Mouse (Mus musculus) granulocyte monocyte progenitor cell, adult 5-6 weeks (primary cell): ENCODE measurements at regions not wholly inside any gene's neighbourhood (a gene's known extent, or its start where the extent isn't known, plus 50 kb on each side); places are given as distances from the start of the nearest gene placed in this dataset.

ENCODE experiments used
- ATAC-seq: replicated peaks from 2 replicates; pipeline ENCODE4 v1.8.0; 2016; ENCODE audit warnings: mild to moderate bottlenecking, moderate TSS enrichment, inconsistent platforms; ENCODE audit not compliant: poor library complexity, severe bottlenecking

- ATAC-seq = peak; percentile 94
Observed at GRCm38 (mm10) chr1:148903093-148903492, 1058.0 kb downstream of the Pla2g4a start.

- ATAC-seq = no peak
Observed at GRCm38 (mm10) chr1:148901319-148902033, 1059.6 kb downstream of the Pla2g4a start.

GRCm38 (mm10) chr1:148870788-148871187, 1090.3 kb downstream of the Pla2g4a start:
- ATAC-seq = no peak

GRCm38 (mm10) chr1:148863582-148863981, 1097.5 kb downstream of the Pla2g4a start:
- no peak for ATAC-seq

- ATAC-seq = no peak
Observed at GRCm38 (mm10) chr1:148852990-148853389, 1108.1 kb downstream of the Pla2g4a start.

GRCm38 (mm10) chr1:148846595-148846994, 1114.5 kb downstream of the Pla2g4a start:
- ATAC-seq = no peak

GRCm38 (mm10) chr1:148823146-148823545, 1137.9 kb downstream of the Pla2g4a start:
- ATAC-seq = no peak

GRCm38 (mm10) chr1:148808707-148809106, 1152.4 kb downstream of the Pla2g4a start:
- peak; percentile 100 for ATAC-seq

GRCm38 (mm10) chr1:148797110-148797509, 1164.0 kb downstream of the Pla2g4a start:
- no peak for ATAC-seq

- no peak for ATAC-seq
Observed at GRCm38 (mm10) chr1:148750806-148751205, 1210.3 kb downstream of the Pla2g4a start.

GRCm38 (mm10) chr1:148722106-148722505, 1239.0 kb downstream of the Pla2g4a start:
- ATAC-seq = no peak

GRCm38 (mm10) chr1:148721409-148721808, 1239.7 kb downstream of the Pla2g4a start:
- ATAC-seq = no peak

GRCm38 (mm10) chr1:148720980-148721379, 1240.1 kb downstream of the Pla2g4a start:
- no peak for ATAC-seq

- no peak for ATAC-seq
Observed at GRCm38 (mm10) chr1:148708084-148708483, 1253.0 kb downstream of the Pla2g4a start.

- no peak for ATAC-seq
Observed at GRCm38 (mm10) chr1:148707657-148708056, 1253.4 kb downstream of the Pla2g4a start.

- ATAC-seq = no peak
Observed at GRCm38 (mm10) chr1:148706271-148706807, 1254.8 kb downstream of the Pla2g4a start.

GRCm38 (mm10) chr1:148700599-148700954, 1260.5 kb downstream of the Pla2g4a start:
- ATAC-seq = no peak

- no peak for ATAC-seq
Observed at GRCm38 (mm10) chr1:148699854-148700598, 1261.1 kb downstream of the Pla2g4a start.

GRCm38 (mm10) chr1:148690085-148690484, 1271.0 kb downstream of the Pla2g4a start:
- no peak for ATAC-seq

GRCm38 (mm10) chr1:148689618-148690017, 1271.5 kb downstream of the Pla2g4a start:
- no peak for ATAC-seq

GRCm38 (mm10) chr1:148675516-148675915, 1285.6 kb downstream of the Pla2g4a start:
- ATAC-seq = no peak

- ATAC-seq = no peak
Observed at GRCm38 (mm10) chr1:148664409-148664808, 1296.7 kb downstream of the Pla2g4a start.
